Mouse (Mus musculus) layer of hippocampus, postnatal 14 days (tissue): ENCODE measurements at regions not wholly inside any gene's neighbourhood (a gene's known extent, or its start where the extent isn't known, plus 50 kb on each side); places are given as distances from the start of the nearest gene placed in this dataset.

Source experiments
- DNase-seq, 2 experiments: peaks; one replicate each; pipeline ENCODE4 v3.0.0; 2021 to 2022; ENCODE audit warnings: low spot score in 2 of 2, mixed read lengths in 1 of 2

DNA sequence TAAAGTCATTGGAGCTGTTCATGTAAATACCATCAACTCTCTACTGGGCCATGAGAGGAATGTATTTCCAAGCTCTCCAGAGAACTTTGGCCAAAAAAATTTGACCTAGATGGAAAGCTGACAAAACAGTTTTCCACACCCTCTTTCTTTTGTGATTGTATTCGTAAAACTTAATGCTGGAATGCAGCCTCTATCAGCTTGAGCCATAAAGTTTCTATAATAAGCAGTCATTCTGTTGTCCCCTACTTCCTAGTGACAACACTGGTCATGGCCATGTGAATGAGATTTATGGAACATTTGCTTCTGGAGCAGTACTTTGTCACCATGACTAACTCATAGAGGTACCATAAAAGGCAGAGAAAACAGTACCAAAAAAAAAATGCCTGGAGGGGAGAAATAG, 805.0 kb upstream of the Lrrc6 start:
- no peak for DNase-seq

DNA sequence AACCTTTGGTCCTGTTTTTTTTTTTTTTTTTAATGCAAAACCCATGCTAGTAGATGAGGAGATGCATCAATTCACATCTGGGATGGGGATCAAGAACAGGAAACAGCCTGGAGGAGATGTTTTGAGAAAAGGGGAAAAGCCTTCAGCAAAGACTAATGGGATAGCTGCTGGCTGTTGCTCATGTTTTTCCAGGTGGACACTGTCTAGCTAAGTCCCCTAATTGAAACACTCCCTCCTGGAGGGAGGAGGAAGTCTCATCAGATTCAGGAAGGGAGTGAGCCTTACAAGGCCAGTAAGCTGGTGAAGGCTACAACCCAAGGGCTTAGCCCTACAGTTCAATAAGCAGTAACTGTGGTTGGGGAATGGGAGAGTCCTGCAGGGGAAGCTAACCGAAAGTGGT, 803.1 kb upstream of the Lrrc6 start:
- no peak for DNase-seq

DNA sequence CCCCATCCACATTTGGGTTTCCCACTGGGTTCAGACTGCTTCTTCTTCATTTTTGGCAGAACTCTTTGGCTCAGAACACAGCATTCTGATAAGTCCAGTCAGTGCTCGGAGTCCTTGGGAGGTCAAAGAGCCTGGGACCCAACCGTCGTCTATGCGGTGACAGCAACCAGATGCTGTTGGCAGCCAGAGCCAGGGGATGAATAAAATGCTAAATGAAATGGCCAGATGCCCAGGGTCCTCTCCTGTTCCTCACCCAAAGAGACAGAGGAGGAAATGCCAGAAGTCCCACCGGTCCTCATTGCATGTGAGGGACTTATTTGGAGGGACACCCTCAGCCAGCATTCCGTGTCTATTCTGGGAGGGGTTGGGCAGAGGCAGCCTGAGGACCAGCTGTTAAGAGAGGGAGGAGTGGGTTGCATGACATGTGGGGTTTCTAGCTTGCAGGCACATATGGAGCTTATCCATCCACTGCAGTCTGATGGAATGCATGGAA, 801.2 kb upstream of the Lrrc6 start:
- no peak for DNase-seq

DNA sequence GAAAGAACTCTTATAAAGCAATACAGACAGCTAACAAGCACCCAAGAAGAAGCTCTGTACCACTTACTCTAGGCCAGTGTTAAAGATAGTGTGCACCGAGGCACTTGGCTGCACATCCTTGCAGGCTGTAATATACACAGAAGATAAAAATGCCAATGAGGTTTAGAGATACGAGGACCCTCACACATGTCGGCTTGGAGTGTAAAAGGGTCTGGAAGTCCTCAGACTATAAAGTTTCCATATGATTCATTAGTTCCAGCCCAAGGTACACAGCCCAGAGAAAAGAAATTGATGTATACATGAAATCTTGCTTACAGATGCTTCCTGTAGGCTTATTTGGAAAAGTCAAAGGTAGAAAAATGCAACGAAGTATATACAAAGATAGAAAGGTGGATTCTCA, 800.3 kb upstream of the Lrrc6 start:
- no peak for DNase-seq

DNA sequence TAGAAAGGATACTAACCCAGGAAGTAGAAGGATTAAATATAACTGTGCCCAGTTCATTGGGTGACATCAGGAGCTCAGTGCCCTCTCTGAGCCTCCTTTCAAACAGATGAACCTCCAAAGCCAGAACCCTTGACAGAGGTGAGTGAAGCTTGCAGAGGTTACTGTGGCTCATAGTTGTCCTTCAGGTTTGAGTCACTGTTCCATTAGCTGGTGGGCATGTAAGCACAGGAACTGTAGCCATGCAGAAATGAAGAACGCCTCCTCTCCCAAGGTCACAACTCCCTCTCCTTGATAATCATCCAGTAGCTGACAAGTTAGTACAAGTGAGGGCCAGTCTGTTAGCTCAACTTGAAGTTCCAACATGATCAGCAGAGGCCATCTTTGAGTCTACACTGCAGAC, 794.1 kb upstream of the Lrrc6 start:
- no peak for DNase-seq

DNA sequence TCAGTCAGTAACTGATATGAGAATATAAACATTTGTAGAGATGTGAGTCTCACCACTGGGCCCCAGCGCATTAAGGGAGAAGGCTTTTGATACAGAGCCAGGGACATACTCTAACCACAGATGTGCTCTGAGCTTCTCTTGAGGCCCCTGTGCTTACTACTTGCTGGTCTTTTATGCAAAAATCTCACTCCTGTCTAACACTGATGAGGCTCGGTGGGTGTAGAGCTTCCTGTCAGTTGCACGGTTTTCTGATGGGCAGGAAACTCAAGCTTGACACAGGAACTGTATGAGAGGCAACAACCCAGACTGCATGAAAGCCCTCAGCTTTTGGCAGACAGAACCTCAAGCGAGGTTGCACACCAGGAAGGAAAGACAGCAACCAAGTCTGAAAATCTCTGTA, 789.0 kb upstream of the Lrrc6 start:
- no peak for DNase-seq

DNA sequence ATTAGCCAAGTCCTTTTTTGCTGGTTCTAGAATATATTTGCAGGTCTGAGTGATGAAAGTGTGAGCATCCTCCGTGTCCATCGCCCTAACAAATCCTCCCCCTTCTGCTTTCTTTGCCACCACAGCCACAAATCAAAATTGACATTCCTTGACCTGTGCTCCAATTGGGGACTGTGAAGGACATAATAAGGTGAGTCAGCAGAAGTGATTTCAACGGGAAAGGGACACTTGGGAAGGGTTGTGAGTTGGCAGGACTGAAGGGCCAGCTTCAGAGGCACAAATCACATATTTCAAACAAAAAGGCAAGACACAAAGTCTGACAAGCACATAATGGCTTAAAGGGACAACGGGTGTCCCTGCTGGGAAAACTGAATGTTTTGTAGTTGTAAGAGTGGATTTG, 784.2 kb upstream of the Lrrc6 start:
- DNase-seq = no peak

DNA sequence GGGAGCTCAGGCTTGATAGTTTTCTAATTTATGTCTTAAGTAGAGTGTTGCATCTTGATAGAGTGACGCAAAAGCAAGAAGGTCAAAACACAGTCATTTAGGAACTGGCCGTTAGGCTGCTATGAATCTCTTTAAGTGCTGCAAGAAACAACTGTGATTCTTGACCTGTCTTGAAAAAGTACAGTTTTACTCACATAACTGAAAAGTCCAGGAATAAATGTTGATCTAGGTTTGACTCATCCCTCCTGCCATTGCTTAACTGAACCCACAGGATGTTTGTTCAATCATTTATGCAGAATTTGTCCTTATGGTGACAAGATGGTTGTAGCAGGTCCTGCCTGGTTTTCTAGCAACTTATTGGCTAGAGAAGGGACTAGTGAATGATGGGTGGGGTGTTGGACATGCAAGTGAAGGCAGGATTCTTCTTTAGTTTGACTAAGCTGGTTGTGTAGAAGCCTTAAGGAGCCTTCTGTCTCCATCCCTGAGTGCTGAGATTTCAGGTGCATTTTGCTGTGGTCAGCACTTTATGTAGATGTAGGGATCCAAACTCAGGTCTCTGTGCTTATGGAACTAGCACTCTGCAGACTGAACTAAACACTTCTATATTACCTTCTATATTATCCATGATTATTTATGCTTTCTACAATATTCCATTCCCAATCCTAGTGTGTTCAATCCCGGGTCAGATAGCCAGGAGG, 782.7 kb upstream of the Lrrc6 start:
- no peak for DNase-seq

DNA sequence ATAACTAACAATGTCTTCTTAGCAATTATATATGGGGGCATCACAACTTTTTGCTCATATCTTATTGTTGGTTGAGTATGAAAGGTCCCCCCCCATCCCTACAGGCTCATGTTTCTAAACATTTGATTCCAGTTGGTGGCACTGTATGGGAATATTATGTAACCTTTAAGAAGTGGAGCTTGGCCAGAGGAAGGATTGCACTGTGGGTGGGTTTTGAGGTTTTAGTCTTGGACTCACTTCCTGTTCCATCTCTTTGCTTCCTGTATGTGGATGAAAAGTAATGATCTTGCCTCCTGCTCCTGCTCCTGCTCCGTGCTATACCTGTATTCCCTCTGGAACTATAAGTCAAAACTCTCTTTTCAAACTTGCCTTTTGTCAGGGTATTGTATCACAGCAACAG, 778.2 kb upstream of the Lrrc6 start:
- no peak for DNase-seq

DNA sequence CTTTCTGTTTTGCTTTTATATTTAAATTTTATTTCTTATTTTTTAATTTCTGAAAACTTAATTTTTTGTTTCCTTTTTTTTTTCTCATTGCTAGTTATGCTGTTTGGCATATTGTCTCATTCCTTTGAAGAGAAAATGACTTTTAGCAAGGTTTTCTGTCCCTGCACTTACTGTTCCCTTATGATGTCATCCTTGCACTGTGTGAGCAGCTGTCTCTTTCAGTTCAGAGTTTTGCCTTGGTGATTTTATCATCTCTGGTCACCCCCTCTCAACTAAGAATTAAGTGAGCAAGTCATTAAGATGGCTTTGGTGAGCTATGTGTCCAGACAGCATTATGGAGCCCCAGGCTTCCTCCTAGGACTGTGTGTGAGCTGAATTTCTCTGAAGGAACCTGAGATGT, 774.3 kb upstream of the Lrrc6 start:
- DNase-seq = no peak

DNA sequence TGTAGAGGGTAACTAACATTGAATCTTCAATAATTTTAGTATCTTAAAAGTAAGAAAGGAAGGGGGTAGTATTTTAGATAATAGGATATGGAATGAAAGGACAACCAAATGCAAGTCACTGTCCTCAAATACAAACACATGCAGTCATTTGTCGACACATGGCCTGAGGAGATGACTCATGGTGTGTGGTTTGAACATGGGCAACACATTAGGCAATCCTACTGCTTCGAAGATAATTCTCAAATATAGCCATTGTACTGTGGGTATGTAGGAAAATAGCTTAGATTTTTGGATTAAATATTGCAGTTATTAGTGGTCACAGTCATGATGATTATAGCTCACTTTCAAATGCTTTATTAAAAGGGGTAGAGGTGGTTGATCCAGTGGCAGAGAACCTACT, 771.7 kb upstream of the Lrrc6 start:
- DNase-seq = no peak

DNA sequence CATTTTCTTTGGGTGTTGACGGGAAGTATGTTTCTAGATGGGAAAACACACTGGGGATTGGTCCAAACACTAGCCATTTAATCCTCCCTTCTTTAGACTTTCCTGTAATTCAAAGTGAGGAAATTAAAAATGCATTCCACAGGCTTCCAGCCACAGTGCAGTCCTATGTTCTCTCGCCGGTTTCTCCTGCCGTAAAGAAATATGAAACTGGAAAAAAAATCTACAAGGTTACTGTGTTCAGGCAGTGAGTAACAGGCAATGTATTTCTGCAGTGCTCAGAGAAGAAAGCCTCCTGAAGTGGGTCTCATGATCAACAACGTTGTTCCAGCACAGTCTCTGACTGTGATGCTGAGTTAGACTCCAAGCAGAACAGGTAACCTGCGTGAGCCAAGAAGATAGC, 763.0 kb upstream of the Lrrc6 start:
- no peak for DNase-seq

DNA sequence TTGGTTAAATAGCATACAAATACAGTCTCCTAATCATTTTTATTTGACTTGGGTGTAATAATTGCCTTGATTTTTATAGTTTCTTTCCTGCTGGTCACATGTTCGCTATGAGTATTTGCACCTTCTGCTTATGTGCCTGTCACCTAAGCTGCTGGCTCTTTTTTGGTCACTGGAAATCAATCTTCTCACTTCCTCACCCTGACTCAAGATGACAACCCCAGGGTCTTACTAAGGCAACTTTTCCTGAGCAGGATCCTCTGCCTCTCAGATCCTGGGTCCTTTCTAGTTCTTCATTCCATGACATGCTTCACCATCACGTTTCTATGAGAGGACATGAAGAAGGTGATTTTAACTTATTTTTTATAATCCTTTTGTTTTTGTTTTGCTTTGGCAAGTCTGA, 762.6 kb upstream of the Lrrc6 start:
- DNase-seq = no peak

DNA sequence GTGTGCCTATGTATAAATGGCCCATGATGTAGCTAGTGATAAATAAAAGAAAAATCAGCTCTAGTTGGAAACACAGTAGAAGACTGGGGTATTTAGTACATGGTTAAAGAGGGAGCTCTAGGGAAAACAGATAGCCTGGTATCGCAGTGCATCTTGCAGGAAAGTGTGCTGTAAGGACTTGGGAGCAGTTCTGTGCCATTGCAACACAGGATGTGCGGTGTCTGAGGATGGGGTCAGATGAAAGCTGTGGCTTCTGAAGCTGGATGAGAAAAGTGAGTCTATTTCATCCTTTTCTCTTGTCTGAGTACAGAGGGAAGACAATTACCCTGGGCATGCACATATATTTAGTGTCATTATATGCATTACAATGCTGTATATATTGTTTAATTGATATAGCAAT, 761.6 kb upstream of the Lrrc6 start:
- DNase-seq = no peak

DNA sequence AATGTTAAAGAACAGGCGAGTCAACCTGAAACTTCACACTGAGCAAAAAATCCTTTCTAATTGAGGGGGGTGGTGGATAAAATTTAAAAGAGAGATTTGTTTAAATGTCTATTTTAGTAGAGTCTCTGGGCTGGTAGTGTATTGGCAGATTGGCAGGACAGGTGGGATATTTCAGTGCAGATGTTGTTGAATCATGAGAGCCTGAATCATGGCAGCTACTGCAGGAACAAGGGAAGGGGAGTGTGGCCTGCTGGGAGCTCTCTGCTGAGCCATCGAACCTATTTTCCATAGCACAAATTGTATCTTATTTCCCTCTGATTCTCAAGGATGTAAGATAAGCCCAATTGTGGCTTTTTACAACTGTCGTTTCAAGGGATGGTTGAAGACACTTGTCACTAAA, 760.0 kb upstream of the Lrrc6 start:
- DNase-seq = no peak

DNA sequence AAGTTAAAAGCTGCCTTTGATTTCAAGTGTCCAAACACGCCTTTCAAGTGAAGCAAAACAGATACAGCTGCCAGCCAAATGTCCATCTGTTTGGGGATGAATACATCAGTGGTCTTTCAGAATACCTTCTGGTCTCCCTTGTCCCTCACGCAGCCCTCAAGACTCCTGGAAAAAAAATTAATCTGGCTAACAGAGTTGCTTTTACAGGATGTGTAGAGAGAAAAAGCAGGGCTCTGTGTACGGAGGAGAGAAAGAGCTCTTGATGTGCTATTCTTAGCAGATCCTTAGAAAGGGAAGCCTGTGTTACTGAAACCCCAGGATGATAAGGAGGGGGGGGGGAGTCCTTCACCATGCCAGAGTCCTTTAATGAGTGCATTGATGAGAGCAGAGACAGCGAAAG, 748.4 kb upstream of the Lrrc6 start:
- peak; percentile 6 to 16 for DNase-seq

DNA sequence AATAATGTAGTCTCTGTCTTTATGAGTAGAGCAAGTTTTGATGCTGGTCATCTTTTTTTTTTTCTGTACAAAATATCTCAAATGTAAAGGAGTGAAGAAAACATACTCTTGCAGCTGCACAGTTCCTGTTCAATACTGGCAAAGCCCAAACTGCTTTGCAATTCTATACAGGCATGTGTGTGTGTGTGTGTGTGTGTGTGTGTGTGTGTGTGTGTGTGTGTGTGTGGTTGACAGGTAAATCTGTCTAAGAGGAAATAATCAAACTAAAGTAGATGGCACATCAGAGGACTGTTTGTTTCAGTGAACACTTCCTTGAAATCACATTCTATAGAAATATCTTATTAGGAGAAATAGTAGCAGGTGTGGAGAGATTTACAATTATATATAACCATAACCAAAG, 747.8 kb upstream of the Lrrc6 start:
- no peak for DNase-seq

DNA sequence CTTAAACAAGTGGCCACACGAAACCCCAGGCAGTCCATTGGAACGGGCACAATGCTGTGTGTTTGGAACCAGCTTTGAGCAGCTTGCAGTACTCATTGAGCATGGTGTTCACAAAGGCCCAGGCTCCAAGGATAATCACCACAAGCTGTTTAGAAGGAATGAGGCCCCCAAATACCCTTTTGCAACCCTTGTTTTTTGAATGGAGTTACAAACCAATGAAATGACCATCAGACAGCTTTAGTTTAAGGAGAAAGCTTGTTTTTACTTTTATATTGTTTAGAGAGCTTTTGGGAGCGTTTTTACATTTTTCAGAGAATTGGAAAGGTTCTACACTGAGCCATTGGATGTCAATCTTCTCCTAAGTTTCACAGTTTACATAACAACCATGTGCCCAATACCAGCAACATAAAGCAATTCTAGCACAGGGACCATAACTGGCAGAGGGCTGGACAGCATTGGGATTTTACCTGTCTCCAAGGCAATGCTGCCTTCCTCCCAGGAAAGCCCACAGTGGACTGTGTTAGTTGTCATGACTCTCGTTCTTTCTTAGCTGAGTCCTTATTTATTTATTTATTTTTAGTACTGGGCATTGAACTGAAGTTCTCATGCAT, 745.1 kb upstream of the Lrrc6 start:
- peak; percentile 35 to 62 for DNase-seq

DNA sequence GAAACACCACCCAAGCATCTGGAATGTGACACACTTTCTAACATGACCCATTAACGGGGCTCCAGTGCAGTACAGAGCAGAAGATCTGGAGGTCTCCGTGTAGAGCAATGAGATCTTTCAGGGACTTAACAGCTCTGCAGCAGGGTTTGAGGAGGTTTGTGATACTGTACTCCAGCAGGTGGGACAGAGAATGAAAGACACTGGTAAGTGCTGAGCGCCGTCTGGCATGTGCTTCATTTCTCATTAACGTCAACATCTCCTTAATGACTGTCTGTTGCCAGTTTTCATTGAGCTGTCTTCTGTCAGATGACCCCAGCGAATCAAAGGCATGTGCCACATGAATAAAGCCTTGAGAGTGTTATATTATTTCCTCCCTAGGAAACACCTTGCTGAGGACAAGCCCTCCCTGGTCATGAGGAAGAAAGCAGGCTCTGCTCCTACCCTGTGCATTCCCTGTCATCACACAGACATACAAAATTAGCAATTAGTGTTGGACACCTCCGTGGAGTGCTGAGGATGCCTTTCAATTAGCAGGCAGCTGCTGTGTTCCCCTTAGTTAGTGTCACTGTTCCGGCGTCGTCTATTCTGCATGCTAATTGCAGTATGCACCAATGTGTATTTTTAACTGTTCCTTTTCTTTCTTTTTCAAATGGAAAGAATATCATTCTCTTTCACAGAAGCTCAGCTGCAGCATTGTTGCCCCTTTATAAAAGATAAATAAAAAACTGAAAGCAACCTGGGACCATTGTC, 744.4 kb upstream of the Lrrc6 start:
- peak; percentile 37 to 64 for DNase-seq

DNA sequence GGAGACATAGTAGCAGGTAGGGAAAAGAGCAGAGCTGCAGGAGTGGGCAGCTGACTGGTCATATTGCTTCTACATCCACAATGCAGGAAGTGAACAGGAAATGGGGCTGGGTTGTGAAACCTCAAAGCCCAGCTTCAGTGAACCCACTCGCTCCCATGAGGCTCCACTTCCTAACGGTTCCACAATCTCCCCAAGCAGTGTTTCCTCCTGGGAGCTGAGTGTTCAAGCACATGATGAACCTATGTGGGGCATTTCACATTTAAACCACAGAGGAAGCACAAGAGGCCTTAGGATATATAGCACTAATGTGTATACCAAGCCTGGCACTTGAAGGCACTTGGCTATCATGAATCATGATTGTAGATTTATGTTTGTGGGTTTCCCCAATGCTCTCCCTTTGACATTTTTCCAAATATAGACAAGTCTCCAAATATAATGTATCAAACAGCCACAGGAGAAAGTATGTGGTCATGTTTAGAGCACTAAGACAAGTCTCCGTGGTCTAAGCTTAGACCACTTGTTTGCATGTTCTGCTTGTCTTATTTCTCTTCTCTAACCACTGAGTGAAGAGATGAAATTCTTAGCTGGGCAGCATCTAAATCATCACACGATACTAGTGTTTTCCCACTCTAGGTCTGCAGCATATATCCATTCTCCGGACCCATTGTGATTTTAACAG, 734.5 kb upstream of the Lrrc6 start:
- no peak for DNase-seq

DNA sequence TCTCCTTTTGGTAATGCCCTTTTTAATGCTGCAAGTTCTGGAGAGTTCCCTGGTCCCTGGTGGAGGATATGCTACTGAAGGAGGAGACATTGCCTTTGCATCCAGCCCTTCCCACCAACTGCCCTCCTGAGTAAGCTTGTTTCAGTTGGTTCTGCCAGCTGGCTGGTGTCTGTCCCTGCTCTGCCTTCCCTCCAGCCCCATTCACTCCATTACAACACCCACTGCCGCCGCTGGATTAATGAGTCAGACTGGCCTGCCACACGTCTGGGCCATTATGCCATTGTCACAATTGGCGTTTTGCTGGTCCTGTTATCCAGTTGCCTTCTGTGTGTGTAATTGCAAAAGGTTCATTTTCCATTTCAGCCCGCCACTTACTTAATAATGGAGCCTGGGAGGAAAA, 728.6 kb upstream of the Lrrc6 start:
- DNase-seq = peak in 1 of 2 experiments; percentile 8

DNA sequence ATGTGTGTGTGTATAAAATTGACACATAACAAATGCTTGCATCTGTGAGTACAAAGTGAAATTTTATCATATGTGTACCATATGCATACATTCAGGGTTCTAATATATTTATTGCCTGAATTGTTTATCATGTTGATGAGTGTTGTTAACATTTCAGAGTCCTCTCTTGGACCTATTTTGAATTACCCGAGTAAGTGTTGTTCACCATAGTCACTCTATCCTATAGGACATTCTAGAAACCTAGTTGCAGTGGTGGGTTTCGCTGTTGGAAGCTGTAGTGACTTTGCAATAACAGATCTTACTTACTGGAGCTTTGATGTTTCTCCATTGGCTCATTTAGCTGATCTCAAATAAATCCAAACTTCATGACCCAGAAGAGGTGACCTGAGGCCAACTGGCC, 727.9 kb upstream of the Lrrc6 start:
- DNase-seq = no peak
